Mouse (Mus musculus) right cerebral cortex, postnatal 36 days (tissue): Measurements from ENCODE around the gene Sacs.
A peak's percentile ranks its signal among the peaks of the same experiment; 100 is the strongest.
"Not testable (repeated sequence)": the region's sequence is repeated elsewhere in the genome, so short reads cannot be mapped to it uniquely, and the experiment has no call there.

Experiments
- DNase-seq, 2 experiments: peaks; one replicate each; pipeline ENCODE4 v3.0.0; 2022; ENCODE audit warnings: low spot score in 2 of 2, mixed read lengths in 1 of 2

Sacs gene

DNA sequence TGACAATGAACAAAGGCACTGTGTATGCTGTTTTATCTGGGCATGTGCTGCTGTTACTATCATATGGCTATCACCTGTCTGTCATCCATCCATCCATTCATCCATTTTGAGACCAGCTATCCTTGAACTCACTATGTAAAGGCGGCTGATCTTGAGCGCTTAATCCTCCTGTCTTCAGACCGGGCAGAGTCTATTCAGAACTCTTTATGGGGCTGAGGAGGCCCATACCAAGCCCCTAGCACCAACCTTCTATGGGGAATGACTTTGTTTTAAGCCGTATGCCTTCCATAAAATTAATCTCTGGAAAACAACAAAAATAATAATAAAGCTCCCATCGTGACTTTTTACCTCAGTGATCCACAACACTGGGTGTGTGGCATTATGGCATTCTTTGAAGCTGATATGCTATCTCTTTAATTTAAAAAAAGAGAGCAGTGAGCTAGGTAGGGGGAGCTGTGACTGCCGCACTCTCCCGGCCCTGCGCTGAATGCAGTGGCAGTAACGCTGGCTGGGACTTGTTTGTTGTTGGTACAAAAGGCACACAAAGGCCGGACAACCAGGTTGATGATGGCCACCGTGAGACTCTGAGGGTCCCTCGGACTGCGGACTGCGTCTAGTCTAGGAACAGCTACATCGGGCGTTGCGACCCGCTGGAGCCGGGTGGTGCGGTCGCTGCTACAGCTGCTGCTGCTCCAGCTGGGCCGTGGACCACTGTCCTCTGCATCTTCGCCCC is at the start of gene Sacs:
Sacs (plus strand) TSS at position 464 of the 733 bp plus-strand sequence.
- peak; percentile 32 to 44 for DNase-seq

DNA sequence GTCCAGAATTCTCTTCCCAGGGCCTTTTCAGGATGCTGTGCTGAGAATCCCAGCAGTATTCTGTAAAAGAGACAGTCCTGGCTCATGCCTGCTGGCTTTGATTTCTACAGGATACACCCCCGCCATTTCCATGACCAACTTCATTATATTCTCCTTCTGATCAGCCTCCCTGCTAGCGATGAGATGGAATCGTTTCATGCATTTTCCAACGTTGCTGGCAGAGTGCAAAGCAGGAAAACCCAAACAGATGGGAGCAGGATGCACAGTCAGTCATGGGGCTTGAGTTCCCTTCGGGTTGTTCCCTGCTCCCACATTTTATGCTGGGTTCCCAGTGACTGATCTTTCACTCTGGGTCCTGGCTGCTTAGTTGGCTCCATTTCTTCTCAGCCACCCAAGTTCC is 47.3 kb upstream of the Sacs start:
- peak; percentile 7 to 10 for DNase-seq

DNA sequence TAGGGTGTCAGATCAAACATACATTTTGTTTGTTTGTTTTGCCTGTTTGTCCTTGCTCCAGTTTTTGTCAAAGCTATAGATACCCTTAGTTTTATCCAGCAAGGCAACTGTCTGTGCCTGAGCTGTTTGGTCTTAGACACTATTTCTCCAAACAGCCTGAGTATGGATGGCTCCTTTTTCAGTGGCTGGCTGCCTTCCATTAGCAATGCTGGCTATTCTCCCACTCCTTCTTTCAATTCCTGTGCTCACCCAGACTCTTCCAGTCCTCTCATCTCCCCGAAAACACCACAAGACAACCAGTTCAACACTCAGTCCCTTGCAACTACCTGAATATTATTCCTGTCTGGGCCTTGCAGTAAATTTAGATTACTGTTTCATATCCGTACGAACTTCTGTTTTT is 46.2 kb upstream of the Sacs start:
- DNase-seq: peak in 1 of 2 experiments; percentile 12

DNA sequence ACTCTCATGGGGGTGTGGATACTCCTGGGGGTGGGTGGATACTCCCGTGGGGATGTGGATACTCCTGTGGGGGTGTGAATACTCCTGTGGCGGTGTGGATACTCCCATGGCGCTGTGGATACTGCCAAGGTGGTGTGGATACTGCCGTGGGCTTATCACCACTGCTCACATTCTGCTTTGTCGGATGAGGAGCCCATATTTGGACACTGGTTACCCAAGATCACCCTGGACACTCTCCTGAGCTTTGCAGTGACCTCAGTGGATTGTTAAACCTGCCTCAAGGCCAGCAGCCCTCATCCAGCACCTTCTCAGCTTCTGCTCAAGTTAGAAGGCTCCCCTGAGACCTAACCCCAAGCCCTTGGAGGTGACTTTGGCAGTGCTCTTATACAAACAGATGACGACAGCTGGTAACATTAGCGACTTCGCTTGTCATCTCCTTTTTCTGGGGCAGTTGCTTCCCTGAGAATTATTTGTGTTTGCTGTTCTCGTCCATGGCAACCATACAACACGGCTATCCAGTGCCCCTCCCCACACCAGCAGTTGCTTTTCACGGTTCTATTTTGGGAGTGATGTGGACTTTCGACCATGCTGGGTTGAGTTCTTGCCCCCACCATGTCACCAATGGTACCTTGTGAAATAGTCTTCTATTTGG is 40.2 kb upstream of the Sacs start:
- DNase-seq: no peak

DNA sequence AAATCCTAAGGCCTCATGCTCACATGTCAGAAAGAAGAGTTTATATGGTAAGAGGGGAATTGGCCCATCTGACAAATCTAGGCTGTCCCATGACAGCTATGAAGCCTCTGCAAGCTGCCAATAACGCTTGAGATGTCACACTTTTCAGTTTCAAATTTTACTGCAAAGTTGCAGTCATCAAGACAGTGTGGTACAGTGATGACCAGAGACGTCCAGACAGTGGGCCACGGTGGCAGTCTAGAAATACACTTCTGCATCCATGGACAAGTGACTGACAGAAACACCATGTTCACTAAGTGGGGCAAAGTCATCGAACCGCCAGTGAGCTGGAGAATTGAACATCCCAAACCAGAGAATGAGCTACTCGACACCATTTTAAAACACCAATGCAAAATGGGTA is 37.5 kb upstream of the Sacs start:
- DNase-seq: no peak

DNA sequence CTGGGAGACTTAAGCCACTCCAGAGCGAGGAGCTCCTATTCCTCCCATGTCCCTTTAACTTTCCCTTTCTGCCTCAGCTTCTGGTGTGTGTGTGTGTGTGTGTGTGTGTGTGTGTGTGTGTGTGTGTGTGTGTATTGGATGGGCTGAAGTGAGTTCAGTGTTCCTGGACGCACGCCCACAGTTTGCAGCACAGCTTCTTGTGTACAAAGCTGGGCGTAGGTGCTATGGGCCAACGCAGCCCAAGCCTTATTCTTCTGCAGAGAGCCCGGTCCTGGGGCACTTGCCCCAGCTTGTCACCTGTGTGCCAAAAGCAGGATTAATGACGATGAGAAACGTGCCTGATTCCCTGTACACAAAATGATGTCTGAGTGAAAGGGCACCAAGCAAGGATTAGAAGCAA is 31.9 kb upstream of the Sacs start:
- no peak for DNase-seq

DNA sequence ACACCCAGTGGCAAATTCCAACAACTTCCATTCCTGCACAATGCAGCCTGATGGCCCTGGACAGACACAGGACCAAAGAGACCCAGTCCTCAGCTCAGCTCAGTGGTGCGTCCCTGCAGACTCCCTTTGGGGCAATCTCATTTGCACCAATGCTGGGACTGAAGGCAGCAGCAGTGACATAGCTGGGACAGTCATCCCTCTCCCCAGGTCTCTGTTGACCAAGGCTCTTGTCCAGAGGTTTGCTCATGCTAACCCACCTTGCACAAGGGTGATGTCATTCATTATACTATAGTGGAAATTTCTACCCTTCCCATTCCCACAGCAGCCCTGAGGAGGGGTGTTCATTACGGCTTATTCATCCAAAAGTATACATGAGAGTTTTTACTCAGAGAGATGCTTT is 29.6 kb upstream of the Sacs start:
- DNase-seq: no peak

DNA sequence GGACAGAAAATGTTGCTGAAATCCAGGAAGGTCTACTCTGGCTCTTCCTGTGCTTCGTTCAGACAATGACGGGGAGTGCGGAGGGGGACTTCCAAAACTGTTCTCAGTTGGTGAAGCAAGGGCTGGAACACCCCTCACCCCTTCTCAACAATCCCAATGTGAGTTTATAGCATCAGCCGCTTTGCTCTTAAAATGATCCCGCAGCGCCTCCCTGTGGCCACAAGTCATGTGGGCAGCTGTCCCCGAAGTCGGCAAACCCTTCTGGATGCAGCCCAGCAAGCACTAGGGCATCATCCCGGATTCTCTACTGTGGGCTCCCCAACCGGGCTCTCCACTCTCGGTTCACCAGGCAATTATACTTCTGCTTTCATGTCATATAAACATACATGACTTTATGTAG is 25.9 kb upstream of the Sacs start:
- DNase-seq: peak; percentile 50 to 63

DNA sequence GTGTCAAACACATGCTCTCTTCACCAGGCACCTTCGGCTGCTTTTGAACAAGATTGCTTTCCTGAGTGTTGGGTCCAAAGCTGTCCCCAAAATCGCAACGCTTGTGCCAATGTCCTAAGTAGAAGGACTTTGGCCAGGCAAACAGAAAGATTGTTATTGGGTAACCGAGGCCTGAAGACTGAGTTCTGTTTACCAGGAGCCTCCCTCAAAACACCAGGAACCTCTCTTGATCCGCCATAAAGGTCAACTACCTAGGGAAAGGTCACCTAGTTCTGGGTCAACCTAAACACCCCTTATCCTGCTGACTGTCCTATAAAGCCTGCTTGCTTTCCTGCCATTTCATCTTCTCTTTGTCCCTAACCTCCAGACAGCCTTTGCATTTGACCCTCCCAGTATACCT is 13.5 kb upstream of the Sacs start:
- no peak for DNase-seq

DNA sequence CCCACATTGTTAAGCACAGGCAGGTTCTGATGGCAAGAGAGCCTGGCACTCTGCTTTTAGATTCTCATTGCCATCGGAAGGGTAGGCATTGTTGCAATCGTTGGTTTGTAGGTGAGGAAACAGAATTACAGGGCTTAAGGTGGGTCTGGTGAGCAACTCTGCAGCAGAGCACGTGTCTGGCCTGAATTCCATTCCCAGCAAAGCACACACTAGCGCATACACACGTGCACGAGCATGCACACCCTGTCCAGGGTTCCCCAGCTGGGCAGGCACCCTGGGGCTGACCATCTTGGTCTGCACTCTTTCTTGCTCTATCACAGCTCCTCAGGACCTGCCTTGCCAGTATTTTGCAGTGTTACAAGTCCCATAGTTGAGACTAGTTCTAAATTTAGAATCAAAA is 13.1 kb upstream of the Sacs start:
- DNase-seq: no peak

DNA sequence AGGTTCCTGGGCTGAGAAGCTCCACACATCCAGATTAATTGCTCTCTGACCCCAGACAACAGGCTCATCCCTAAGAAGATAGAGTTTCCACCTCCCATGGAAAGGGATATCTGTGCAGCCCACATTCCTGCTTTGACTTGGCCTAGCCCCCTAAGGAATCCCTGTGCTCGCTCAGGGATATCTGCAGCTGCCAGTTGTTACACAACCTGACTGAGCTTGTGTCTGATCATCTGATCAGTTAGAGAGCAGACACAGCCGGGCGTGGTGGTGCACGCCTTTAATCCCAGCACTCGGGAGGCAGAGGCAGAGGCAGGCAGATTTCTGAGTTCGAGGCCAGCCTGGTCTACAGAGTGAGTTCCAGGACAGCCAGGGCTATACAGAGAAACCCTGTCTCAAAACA is 10.9 kb upstream of the Sacs start:
- DNase-seq: not testable (repeated sequence)

DNA sequence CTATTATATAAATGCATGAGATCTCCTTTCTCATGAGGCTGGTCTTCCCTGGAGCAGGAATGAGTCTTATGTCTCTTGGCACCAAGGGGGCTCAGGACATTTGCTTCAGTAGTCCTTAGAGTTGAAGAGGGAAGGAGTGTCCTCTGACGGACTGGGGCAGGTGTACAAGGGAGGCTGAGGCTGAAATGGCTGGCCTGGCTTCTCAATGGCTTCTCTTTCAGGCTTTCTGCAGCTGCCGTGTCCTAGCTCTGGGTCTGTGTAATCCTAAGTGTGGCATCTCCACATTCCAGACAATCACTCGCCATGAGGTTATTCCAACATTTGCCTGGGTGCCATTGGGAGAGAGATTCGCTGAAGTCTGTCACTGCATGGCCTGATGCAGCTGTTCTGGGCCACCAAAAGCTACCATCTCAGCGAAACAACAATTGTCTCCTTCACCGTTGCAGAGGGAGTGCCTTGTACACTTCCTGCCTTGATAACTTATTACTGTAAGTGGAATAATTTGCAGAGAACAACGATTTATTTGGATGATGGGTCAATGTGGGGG is 9.2 kb upstream of the Sacs start:
- DNase-seq: no peak

DNA sequence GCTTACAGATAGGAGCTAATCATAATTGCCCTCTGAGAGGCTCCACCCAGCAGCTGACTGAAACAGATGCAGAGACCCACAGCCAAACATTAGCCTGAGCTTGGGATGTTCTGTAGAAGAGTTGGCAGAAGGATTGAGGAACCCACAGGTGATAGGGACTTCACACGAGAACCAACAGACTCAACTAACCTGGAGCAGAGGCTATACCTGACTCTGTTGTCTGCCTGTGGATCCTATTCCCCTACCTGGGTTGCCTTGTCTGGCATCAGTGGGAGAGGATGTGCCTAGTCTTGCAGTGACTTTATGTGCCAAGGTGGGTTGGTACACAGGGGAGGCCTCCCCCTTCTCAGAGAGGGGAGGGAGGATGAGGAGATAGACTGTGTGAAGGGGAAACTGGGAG is 5.7 kb upstream of the Sacs start:
- DNase-seq: no peak

DNA sequence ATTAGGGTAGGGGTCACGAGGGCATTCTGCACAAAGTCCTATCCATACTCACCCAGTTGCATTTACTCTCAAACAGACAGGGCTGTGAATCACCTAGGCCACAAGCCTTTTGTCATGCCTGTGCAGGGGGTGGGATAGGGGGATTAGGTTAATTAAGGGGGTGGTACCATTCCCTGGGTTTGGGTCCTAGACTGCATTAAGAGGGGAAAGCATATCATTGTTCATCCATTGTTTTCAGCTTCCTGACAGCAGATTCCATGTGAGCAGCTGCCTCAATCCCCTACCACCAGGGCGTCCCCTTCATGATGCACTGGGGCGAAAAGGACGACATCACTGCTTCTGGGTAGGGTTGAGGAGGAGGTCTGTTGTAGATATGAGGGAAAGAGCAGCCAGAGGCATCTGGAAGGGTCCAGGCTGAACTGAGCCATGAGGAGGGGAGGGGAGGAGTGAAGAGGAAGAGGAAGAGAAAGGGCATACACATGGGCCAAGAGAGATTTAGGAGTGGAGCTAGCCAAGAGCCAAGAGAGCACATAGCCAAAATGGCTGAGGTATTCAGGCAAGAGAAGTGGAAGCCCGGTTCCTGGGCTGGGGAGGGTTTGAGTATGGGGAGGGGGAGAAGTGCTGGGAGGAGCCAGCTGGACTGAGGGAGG is 3.8 kb upstream of the Sacs start:
- no peak for DNase-seq

DNA sequence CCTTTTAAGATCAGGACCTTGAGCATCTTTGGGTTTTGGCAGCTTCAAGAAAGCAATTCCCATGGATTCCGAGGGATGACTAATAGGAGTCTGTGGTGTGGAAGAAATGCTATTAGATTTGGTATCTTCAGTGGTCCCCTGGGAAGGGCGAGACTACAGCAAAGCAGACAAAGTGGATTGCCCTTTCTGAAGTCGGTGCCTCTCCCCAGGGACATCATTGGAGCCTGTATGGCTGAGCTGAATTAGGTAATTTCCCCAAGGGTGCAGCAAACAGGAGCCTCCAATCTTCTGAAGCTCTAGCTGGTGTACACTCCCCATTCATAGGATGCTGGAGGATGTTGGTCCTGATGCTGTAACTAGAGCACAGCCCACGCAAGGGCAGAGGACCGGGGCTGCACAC is 847 bp upstream of the Sacs start:
- no peak for DNase-seq

DNA sequence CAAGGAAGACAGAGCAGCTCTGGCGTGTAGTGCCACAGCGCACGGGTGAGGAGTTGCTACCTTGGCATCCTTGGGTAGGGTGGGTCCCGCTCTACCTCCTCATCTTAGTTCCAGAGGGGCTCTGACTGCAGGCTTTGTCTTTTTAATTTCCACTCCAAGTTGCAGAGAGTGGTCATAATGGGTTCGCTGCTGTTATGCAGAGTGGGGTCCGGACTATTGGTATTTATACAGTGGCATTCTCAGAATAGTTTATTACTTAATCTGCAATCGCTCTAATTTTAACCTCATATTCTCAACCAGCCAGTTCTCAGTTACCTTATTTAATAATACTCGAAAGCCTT is 440 bp downstream of the Sacs start:
- no peak for DNase-seq

DNA sequence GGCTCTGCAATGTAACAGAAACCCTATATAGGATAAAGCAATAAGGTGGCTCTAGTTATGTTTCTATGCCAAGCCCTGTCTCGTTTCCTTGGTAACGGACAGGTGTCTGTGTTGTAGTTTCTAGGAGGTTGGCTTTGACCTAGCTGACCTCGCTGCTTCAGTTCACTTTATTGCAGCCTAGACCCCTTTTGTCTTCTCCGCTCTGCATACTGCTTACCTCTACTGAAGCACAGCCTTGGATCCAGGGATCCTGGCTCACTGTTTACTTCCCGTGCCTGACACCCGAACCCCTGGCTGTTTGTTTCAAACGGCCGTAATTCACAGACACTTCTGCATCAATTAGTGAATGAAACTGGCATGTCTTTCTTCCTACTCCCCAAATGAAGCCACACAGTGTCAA is 5.1 kb downstream of the Sacs start:
- no peak for DNase-seq

DNA sequence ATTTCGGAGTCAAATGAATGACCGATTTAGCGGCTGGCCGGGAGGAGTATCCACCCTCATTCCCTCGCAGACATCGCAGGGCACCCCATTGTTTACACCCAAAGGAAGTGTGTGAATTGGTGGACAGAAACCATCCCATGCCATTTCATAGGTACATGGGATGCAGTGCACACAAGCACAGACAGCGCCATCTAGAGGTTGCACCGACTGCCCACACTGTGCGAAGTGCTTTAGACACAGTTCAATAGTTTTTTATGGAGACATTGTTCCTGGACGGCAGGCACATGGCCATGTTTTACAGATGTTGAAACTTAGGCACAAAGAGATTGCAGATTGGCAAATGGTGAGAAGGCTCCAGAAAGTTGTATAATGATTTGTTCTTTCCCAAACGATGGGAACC is 5.6 kb downstream of the Sacs start:
- DNase-seq: no peak

DNA sequence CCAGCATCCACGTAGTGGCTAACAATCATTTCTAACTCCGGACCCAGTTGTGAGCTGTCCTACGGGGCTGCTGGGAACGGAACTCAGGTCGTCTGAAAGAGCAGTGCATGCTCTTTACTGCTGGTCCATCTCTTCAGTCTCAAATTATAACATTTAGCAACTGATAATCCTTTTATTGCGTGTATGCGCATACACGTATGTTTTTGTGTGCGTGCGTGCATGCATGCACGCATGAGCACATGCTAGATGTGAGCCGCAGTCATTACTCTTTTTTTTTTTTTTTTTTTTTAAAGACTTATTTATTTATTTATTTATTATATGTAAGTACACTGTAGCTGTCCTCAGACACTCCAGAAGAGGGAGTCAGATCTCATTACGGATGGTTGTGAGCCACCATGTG is 12.2 kb downstream of the Sacs start:
- not testable (repeated sequence) for DNase-seq

DNA sequence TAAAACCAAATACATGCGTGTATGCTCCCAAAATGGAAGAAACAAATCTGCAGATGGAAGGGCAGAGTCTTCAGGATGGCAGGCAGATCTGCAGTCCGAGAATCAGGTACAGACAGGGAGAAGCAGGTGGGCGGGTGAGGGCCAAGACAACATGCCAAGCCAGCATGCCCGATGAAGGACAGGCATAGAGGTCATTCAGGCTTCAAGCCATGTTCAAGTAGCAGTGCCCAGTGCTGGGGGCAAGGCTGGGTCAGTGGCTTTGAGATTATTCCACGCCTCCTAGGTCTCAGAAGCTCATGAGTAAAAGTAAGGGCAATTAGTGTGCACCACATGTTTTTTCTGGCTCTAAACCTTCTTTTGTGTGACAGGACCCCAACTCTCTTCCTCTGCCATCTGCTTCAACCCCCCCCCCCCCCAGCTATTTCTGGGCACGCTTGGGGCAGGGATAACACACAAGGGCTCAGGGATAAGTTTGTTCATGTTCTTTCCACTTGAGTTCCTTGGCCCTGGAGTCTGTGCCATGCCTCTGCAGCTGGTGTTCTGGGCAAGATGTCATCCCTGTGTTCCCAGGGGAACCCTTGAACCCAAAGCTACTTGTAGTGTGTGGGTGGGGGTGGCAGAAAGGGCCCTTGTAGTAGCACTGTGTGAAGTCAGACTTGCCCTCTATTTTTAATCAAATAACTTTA is 16.8 kb downstream of the Sacs start:
- DNase-seq: no peak

DNA sequence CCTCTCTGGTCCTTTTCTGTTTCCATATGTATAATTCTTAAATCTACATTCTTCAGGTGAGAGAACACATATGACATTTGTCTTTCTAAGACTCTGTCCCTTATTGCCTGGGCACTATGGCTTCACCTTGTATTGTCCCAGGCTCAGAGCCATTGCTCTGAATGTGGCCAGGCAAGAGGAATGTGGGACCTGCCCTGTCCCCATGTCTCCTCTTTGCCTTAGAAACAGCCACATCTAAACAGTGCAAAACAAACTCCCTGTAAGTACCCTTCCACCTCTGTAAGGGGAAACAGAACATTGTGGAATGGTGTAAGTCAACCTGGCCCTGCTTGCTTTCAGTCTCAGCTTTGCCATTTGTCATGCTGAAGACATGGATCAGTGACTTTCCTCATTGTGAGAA is 17.4 kb downstream of the Sacs start:
- no peak for DNase-seq

DNA sequence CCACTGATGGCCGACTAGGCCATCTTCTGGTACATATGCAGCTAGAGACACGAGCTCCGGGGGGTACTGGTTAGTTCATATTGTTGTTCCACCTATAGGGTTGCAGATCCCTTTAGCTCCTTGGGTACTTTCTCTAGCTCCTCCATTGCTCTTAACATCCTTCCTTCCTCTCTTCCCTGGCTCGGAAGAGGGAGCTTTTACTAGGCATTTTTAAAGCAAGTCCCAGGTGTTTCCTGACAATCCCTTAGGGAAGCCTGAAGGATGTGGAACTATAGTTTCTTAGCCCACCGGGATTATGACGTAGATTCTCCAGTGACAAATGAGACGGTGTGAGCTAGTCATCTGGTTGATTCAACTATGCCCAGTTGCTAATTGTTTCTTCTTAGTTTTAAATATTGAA is 19.2 kb downstream of the Sacs start:
- DNase-seq: not testable (repeated sequence)
